Mouse (Mus musculus) adrenal gland, adult 10 weeks (tissue): ENCODE measurements around the gene Npy. TPM values are rescaled to one million over a fixed set of nuclear protein-coding genes. Genes with fewer than 3 reads are reported as not detected.

Experiments
- polyA plus RNA-seq: library from polyadenylated mRNA; stranded (reverse); fragments of 350-450 nt; fragmentation: Illumina TruSeq; extraction: RNeasy Lipid Tissue Mini Kit (QIAGEN cat#74804); gene quantifications from one replicate; pipeline ENCODE4 v1.2.3, GENCODE M21; 2014; ENCODE audit warnings: low read depth, low replicate concordance

The Npy gene
- polyA plus RNA-seq: 818 TPM

GRCm38 (mm10) chr6:49821961-49822870 lies at the start of gene Npy:
Gene Npy (plus strand): TSS chr6:49822710.

